Mouse (Mus musculus) cerebellum, postnatal 4 days (tissue): ENCODE measurements around the gene Dclre1b.
"Not testable (repeated sequence)": the region's sequence is repeated elsewhere in the genome, so short reads cannot be mapped to it uniquely, and the experiment has no call there.

Experiments
- DNase-seq, 2 experiments: peaks; one replicate each; pipeline ENCODE4 v3.0.0; 2022; ENCODE audit warnings: low spot score in 2 of 2, mixed read lengths in 1 of 2

The Dclre1b gene

DNA sequence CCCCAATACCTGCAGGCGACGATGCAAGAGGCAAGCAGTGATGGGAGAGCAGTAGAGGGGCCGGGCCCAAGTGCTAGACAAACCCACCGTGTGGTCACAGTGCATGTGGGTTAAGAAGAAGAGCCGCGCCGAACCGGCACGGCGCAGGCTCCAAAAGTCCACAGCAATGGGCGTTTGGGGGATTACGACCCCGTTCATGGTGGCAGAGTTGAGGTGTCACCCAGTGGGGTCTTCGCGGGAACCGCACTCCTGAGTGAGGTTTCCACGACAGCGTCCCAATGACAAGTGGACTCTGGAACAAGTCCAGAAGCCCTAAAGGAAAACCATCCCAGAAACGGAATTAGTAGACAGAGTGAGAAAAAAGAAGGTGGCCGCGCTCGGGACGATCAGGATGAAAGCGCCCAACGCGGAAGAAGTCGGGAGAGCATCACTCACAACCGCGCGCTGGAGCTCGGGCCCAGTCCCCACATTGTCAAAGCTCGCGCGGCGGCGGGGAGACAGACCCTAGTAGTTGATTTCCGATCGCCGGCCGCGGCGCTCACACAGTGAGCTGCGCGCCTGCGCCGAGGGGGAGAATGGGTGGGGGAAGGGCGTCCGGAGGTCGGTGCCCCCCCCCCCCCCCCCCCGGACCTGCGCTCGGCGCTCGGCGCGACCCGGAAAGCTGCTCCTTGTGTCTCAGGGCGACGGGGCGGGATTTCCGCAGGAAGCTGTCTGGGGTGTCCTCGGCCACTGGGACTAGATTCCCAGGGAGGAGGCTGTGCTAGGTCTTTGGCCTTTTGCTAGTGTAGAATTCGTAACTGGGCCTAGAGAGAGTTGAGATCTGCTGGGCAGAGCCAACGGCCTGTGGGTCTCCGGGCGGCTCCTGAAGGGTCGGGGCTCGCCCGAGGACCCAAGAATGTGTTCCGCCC, at the start of gene Dclre1b, which contains the start of the genes Ap4b1 and Gm43064:
Gene Dclre1b (minus strand): TSS at position 554 of the 908 bp plus-strand sequence.
Gene Ap4b1 (plus strand): TSS at position 630 of the 908 bp plus-strand sequence.
Gene Gm43064 (plus strand): TSS at position 683 of the 908 bp plus-strand sequence.
- DNase-seq = peak; percentile 71 to 87

DNA sequence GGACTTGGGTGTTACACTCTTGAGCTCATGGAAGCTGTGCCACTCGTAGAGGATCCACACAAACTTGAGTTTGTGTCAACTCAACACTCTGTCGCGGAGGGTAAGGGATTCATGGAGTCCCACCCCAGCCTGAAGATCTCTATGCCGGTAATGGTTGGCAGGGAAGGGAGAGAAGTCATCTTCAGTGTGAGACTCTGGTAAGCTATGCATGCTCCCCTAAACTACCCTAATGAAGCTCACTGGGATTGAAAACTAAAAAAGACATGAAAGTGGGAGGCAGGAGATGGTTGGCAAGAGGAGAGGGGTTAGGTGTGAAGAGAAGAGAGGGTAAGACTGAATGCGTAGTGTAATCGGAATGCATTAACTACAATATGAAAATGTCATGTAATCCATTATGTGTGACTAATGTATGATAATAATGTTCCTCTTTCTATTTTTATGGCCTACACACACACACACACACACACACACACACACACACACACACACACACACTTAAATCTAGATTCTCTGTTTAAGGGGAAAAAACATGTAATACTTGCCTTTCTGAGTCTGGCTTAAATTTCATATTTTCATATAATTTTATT, 48.8 kb upstream of the Dclre1b start:
- no peak for DNase-seq

DNA sequence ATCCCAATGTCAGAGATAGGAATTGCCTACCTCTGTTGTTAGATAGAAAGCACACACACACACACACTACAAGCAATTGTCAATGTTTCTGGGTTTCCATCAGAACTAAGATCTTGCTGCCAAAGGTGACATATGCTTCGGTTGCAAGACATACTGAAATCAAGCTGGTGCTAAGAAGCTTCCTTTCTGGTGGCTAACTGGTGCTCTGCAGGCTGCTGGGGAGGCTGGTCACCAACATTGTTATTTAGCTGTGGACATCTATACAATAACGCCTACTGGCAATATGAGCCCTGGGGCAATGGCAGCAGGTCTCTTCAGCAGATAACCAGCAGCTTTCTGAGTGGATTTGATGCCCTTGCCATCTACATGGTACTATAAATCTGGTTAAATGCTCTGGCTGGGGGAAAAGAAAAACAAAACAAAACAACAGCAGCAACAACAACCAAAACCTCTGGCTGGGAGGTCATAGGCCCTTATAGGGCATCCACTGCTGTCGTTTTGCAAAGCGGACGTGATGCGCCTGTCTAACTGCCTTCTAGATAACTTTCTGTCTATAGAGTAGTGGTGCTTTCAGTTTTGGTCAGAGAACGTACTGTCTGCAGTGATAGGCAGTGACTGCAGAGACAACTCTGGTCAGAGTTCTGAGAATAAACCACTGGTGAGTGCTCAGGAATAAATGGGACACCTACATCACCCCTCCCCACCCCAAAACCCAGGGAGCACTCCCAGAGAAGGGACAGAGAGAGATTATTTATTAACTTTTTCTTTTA, 48.0 kb upstream of the Dclre1b start:
- DNase-seq = no peak

DNA sequence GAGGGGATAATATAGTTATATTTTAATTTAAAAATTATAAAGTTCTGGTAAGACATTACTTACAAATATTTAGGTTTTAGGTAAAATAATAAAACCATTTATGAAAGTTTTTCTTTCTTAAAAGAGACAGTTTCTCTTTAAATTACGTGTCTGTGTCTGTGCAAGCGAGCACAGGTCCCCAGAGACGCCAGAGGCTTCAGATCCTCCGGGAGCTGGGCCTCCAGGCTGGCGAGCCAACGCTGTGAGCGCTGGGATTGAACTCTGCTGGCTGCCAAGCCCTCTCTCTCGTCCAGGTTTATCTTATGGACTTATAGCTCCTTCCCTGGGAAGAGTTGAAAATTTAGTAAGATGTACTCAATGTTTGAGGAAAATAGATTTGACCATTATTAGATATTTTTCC, 44.6 kb upstream of the Dclre1b start:
- no peak for DNase-seq

DNA sequence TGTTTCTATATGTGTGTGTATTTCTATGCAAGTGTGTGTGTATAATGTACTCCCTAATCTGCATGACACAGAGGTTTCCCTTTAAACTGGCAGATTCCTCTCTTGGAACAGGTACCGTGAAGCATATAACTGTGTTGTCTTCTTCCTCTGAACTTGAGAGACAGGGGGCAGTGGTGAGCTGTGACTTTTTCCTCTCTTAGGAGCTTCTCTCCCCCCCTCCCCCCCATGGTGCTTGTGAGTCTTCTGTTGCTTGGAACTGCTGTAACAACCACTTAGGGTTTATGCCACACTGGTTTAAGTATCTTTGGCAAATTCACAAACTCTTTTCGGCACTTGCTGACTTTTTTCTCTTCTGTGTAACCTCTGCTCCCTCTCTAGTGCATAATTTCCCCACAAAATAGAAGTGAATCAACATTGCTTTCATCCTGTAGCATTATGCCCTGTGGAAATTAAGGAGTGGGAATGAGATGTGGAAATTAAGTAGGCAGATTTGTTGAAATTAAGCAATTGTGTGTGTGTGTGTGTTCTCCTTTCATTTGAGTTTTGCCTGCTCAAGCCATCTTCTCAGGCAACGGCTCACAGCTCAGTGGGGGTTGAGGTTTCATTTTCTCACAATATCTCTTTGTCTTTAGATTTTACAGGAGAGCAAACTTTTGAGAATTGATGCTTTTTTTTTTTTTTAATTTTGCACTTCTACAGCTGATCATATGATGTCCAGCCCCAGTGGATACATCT, 43.5 kb upstream of the Dclre1b start:
- peak in 1 of 2 experiments; percentile 52 for DNase-seq

DNA sequence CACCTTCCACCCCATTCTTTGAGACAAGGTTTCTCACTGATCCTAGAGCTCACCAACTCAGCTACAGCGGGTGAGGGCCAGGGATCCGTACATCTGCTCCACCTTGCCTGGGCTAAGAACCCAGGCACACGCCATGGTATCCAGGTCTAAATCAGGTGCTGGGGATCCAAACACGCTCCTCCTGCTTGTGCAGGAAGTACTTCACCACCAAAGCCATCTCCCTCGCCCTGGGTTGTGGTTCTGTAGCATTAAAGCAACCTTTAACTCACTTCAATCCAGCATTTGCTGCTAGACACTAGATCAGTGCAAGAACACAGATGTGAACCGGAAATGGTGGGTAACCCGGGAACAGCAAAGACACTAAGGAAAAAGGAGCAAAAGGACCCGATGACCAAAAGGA, 42.6 kb upstream of the Dclre1b start:
- DNase-seq = no peak

DNA sequence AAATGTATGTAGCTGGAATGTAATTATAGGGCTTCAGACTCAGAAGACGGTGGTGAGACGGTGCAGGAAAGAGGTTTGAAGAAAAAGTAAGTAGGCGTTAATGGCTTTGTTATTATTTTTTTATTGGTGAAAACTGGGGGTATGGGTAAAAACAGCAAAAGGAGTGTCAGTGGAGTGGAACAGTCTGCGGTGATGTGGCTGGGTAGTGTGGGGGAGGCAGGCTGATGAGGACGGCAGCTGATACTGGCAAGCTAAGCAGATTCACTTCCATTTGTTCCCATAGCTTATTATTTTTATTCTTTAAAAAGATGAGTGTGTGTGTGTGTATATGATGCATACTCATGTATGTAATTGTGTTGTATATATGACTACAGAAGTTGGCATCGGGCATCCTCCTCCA, 42.2 kb upstream of the Dclre1b start:
- no peak for DNase-seq

DNA sequence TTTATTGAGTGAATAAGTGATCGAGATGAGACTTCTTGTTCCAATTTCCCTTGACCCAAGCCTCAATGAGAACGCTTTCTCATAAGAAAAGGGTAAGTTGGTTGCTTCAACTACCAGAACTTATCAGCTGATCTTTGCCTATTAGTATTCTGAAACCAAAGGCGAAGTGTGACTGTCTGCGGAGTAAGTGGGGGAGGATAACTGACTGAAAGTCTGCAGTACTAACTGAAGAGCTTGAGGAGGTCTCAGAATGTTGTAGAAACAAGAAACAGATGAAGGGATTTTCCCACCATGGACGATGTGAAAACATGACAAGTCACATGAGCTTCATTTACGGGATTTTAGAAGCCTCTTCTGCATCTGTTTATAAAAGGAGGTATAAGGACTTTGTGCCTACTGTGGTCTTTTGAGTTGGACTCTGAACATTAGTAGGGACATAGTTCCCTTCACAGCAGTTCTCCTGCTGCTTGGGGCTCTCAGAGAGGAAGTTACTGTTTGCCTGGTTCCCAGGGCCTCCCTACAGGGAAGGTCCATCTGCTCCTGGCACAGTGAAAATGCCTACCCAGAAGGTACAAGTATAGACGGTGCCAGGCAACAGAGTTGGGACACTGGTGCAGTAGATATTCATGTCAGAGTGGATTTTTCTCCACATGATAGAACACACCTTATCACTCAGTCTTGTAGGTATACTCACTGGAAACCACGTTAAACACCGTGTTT, 41.6 kb upstream of the Dclre1b start:
- peak in 1 of 2 experiments; percentile 18 for DNase-seq

DNA sequence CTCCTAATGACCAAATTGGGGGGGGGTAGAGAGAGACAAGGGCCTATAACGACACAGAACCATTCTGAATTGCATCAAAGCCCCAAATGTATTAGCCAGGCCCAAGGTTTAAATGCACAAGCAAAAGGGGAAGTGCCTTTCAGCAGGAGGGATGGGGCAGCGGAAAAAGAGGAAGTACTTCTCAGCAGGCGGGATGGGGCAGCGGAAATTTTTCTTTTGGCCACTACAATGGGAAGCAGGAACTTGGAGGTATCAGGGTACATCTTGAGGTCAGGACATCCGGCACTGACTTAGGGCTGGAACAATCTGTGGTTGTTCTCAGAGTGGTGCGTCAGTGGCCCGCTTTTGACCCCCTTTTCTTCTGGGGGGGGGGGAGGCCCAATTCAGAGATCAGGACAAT, 31.7 kb upstream of the Dclre1b start:
- not testable (repeated sequence) for DNase-seq

DNA sequence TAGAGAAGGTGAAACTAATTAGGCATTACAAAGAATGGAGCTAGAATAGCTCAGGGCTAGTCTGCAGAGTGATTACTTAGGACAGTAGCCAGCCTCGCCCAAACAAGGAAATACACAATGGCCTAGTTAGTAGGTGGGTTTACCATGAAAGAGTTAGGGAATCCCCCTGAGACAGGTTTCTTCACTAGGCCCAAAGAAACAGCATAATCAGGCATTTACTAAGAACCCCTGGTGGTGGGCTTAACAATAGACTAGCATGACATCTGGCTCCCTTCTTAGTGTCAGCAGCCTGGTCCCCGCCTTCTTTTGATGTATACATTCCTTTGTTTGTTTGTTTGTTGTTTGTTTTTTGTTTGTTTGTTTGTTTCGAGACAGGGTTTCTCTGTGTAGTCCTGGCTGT, 31.0 kb upstream of the Dclre1b start:
- not testable (repeated sequence) for DNase-seq

DNA sequence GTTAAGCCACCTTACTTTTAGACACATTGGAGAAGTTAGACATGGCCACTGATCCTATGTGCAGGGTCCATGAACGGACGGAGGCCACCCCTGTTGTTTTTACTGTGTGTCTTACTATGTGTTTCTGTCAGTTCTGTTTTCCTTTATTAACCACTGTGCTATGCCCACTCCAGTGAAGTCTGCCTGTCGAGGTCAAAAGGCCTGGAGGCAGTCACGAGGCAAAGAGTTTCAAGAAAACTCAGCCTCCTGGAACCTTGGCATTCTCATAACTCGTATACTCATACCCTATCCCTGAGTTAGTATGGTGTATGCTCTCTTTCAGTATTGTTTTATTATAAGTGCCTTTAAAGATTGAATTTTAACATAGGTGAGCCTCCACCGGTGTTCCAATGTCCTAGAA, 30.5 kb upstream of the Dclre1b start:
- DNase-seq = no peak

DNA sequence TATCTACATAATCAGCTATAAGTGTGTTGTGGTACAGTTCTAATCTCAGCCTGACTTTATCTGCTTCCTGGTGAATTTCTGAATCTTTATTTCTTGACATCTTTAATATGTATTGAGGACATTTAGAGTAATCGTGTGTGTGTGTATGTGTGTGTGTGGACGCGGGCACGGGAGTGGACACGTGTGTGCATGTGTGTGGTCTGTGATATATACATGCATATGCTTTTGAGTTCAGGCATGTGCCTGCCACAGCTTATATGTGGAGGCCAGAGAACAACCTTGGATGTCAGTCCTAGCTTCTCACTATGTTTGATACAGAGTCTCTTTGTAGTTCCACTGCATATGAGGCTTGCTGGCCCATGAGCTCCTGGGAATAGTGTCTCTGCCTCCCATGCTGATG, 27.2 kb upstream of the Dclre1b start:
- no peak for DNase-seq

DNA sequence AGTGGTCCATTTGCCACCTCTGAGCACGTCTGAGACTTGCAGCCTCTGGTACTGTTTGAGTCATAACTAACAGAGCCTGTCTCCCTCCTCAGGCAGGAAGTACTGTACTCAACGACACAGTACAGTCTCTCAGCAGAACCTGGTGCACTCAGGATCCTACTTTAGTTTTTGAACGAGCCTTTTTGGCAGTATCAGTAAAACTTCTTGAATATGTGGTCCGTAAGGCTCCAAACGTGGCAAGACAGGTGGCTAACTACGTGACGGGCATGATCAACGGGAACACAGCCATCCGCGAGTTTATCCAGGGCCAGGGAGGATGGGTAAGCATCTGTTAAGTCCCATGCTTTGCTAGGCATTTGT, 26.7 kb upstream of the Dclre1b start:
- no peak for DNase-seq

DNA sequence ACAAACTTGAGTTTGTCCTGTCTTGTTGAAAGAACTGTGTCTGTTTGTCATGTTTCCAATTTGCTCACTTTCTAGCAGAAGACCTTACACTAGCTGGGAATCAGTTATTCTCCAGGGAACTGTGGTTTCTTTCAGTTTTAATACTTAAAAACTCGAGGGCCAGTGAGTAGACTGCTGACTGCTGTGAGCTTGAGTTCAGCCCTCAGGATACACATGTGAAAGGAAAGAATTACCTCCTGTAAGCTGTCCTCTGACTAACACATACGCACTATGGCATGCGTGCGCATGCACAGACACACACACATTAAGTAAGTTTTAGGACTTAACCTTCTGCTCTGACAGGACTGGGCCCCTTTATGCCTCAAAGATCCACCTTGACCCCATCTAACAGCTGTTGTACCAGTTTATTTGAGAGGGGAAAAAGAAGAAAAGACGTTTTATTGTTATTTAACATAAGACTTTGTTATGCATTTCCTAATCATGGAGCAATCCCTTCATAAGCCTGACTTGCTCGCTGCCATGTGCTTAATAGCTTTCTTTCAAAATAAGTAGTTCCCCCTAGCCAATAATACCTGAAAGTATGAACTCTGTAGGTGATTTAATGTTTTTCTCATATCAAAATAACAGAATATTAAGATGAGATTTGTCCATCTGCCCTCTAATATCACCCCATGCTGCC, 26.2 kb upstream of the Dclre1b start:
- DNase-seq = no peak

DNA sequence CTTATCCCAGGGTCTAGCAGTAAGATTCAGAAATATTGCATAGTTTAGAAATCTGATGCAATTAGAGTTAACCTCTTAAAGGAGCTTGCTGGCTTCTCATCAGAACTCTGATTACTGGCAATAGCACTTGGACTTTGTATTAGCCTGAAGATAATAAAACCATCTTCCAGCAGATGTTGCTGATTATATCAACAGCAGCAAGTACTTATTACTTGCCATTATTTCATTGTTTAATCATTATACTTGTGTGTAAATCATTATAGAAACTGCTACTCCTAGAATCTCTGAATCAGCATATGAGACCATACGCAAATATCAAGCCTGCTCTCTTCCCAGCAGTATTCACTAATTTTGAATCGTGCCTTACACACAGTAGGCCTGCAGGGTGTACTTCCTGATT, 24.8 kb upstream of the Dclre1b start:
- no peak for DNase-seq

DNA sequence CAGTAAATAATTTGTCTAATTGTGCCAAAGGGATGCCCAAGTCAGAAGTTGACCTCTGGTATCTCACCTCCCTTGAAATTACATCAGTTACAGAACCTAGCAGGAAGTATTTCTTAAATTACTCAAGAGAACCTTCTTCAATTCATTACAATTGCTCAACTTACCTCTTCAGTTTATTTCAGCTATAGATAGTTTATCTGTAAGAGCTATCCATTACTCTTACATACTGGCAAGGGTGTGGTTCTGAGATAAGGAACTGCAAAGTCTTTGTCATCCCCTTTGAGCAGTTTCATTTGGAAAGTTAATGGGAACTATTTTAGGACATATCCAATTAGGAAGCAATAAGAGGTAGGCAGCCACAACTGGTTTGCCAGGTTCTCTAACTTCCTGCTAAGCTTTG, 23.2 kb upstream of the Dclre1b start, which contains the start of gene Bcl2l15:
Gene Bcl2l15 (plus strand): TSS at position 176 of the 400 bp plus-strand sequence.
- DNase-seq = no peak

DNA sequence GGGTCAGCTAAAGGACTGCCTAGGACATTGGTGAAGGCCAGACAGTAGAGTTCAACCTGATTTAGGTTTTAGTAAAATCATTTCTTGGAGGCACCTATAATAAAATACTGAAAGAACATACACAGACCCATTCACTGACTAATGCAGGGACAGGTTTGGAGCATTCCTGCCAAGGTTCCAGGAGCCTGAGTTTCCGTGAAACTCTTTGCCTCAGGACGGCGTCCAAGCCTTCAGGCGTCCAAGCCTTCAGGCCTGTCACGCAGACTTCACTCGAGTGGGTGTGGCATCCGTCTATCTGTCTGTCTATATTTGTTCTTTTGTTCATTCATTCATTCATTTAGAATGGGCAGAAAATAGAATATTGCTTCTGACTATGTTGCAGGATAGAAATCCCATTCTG, 21.9 kb upstream of the Dclre1b start:
- no peak for DNase-seq

DNA sequence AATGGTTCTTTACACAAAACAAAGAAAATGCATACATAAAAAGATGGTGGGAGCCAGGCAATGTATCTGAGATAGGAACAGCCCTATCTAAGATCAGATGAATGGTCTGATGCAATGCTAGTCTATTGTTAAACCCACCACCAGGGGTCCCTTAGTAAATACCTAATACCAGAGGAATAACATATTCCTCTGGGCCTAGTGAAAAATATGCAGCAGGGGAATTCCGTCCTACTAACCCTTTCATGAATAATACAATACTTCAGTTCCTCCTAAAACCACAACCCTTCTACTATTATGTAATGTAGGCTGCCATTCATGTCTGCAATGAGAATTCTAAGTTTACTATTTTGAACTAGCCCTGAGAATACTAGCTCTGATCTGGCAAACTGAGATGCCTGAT, 21.4 kb upstream of the Dclre1b start:
- DNase-seq = not testable (repeated sequence)

DNA sequence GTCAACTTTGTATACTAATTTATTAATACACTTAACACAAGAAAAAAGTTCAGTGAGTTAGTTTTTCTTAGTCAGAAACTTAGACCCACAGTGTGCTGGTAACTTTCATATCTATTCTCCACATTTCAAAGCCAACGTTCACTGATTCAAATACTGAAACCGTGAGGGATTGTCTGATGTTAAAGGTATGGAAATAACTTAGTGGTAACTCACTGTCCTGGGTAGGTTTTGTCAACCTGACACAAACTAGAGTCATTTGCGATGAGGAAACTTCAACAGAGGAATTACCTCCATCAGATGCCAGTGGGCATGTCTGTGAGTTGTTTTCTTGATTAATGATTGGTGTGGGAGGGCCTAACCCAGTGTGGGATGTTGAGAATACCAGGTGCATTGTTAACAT, 19.8 kb upstream of the Dclre1b start:
- no peak for DNase-seq

DNA sequence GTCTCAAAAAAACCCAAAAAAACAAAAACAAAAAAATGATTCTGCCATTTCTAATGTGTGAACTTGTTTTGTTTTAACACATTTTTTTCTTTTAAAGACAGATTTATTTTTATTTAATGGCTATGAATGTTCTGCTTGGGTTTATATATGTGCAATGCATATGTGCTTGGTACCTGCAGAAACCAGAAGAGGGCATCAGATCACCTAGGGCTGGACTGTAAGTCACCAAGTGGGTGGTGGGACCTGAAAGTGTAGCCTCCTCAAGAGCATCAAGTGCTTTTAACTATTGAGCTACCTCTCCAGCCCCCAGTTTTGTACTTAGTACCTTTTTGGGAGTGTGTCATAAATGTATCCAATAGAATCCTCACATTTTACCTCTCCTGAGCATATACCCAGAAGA, 18.3 kb upstream of the Dclre1b start:
- DNase-seq = no peak
